Mouse (Mus musculus) forebrain, postnatal 0 days (tissue): ENCODE results near the gene Tes. TPM values are rescaled to one million over a fixed set of nuclear protein-coding genes. Genes with fewer than 3 reads are reported as not detected.
"Not testable (repeated sequence)": the region's sequence is repeated elsewhere in the genome, so short reads cannot be mapped to it uniquely, and the experiment has no call there.

Experiments
- ATAC-seq: fragments of 200-750 bp; cut with Nextera tagmentation; 2 replicates; pipeline ENCODE4 v1.8.0; 2017; ENCODE audit warnings: mild to moderate bottlenecking, moderate library complexity
- DNase-seq: peaks from one replicate; pipeline ENCODE4 v3.0.0-alpha.2; 2015
- H3K27ac ChIP-seq: fragments of 300-500 bp; sonication (generic); 2 replicates; pipeline ENCODE4 v1.5.1; 2014; ENCODE audit warnings: low read depth, mild to moderate bottlenecking, antibody characterized with exemption, low read length, moderate library complexity, mixed read lengths
- H3K27me3 ChIP-seq: fragments of 300-500 bp; sonication (generic); 2 replicates; pipeline ENCODE4 v1.6.1; 2014; ENCODE audit warnings: mild to moderate bottlenecking, low read length, mixed read lengths; ENCODE audit not compliant: insufficient read depth
- H3K36me3 ChIP-seq: fragments of 300-500 bp; sonication (generic); 2 replicates; pipeline ENCODE4 v1.6.1; 2014; ENCODE audit warnings: mild to moderate bottlenecking, moderate library complexity; ENCODE audit not compliant: insufficient read depth
- H3K4me1 ChIP-seq: fragments of 300-500 bp; sonication (generic); 2 replicates; pipeline ENCODE4 v1.6.1; 2014; ENCODE audit warnings: antibody characterized with exemption; ENCODE audit not compliant: insufficient read depth
- H3K4me2 ChIP-seq: fragments of 300-500 bp; sonication (generic); 2 replicates; pipeline ENCODE4 v1.6.1; 2014; ENCODE audit warnings: low read depth, mild to moderate bottlenecking, moderate library complexity
- H3K4me3 ChIP-seq: fragments of 300-500 bp; sonication (generic); 2 replicates; pipeline ENCODE4 v1.5.1; 2014; ENCODE audit warnings: low read depth, low read length, mixed read lengths
- H3K9ac ChIP-seq: fragments of 300-500 bp; sonication (generic); 2 replicates; pipeline ENCODE4 v1.6.1; 2014; ENCODE audit warnings: mild to moderate bottlenecking
- H3K9me3 ChIP-seq: fragments of 300-500 bp; sonication (generic); 2 replicates; pipeline ENCODE4 v1.6.1; 2016; ENCODE audit warnings: low read length
- CTCF ChIP-seq: sonication (generic); IDR thresholded peaks from 2 replicates; pipeline ENCODE4 v1.5.1; 2016; ENCODE audit warnings: antibody characterized with exemption, control low read depth, low read depth
- WGBS: fragments of 180-500 bp; shearing (Covaris S2); extraction: QIAGEN DNeasy Blood & Tissue Kit; methylation state at CpG from one replicate; pipeline ENCODE4 v1.1.7; 2014; 5-methylcytosine and 5-hydroxymethylcytosine counted together
- polyA plus RNA-seq: library from polyadenylated mRNA; unstranded; fragments of >200 nt; fragmentation: Nextera tagmentation; extraction: Ambion mirVana; gene quantifications from 2 replicates; pipeline ENCODE4 v1.2.1, GENCODE M21; 2015
- total RNA-seq: library from RNA; depleted of rRNA; stranded (reverse); fragments of >200 nt; gene quantifications from 2 replicates; pipeline ENCODE4 v1.2.3, GENCODE M21; 2014

The Tes gene
- total and polyA plus RNA-seq, 2 experiments from 2014 or later, result 22.0 to 31.8 TPM

DNA sequence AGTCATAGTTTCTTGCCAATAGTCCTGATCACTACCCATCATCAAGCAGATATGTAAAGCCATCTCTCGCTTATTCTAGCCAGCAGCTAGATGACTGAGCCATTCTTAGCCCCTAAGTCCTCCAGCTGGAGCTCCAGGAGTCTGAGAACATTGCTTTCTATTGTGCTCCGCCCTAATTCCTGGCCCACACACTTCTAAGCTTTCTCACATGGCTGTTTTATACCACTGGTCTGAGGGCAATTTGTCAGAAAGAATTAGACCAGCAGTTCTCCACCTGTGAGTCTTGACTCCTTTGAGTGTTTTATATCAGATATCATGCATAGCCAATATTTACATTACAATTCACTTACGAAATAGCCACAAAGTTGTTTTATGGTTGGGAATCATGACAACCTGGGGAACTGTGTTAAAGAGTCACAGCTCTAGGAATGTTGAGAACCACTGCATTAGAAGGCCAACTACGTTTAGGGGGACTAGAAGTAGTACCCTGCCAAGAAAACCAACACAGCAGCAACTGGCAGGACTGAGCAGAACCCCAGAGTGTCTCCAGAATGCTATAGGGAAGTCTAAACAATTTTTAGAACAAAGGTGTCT, 13.4 kb upstream of the Tes start:
- DNase-seq, result no peak
- Histone ChIP-seq H3K27me3 (no peaks in the 10 kb centered on the region), H3K27ac (no peak overlapping the region), H3K4me1 (no peaks in the 10 kb centered on the region), H3K36me3 (no peaks in the 10 kb centered on the region), H3K4me2 (no peak overlapping the region), H3K9ac (no peak overlapping the region), H3K4me3 (no peak overlapping the region), H3K9me3 (no peaks in the 10 kb centered on the region)
- TF ChIP-seq CTCF, result no peak
- no peak for ATAC-seq
- 78% methylated on average over 4 of the region's 4 CpGs for WGBS

DNA sequence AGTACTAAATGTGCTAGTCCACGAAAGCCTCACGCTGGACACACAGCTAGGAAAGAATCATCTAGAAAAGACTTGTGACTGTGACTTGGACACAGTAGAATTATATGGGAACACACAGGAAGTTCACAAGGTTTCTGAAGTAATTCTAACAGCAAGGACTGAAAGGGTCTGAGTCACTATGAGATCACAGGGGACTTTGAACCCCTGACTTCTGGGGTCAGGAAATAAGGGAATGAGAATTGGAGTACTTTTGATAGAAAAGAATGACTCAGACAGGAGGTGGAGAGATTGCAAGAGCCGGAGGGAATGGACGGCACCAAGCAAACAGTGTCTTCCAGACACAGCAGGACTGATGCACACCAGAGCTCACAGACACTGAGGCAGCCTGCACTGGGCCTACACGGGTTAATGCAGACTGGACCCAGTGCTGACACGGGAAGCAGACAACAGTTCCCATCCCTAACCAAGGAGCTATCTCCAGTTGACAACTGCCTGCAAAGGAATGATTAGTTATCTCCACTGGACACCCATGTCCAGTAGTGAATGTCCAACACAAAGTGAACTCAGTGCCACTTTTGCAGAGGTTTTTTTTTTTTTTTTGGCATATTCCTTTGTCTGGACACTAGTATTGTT, 11.8 kb upstream of the Tes start:
- DNase-seq (no peak), ATAC-seq (no peak)
- Histone ChIP-seq H3K4me2 (no peak overlapping the region), H3K27ac (no peak overlapping the region), H3K4me1 (no peaks in the 10 kb centered on the region), H3K36me3 (no peaks in the 10 kb centered on the region), H3K4me3 (no peak overlapping the region), H3K9ac (no peak overlapping the region), H3K9me3 (no peaks in the 10 kb centered on the region), H3K27me3 (no peaks in the 10 kb centered on the region)
- WGBS, result 81% methylated on average over 6 of the region's 6 CpGs
- TF ChIP-seq CTCF, result no peak

DNA sequence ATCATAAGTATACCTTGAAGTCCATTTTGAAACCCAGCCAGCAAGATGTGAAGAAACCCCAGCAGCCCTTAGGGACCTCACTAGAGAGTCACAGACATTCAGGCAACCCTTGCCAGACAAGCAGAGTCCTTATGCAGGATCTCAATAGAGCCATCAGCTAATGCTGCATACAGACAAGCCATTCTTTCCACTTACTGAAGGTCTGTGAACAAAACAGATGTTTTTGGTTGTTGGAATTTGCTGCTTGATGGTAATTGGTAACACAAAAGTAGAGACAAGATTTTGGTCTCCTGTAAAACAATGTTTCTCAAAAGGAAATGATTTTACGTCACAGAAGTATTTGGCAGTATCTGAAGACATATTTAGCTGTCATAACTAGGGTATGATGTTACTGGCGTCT, 10.2 kb upstream of the Tes start:
- Histone ChIP-seq H3K4me2 (no peak overlapping the region), H3K9me3 (no peaks in the 10 kb centered on the region), H3K4me3 (no peak overlapping the region), H3K9ac (no peak overlapping the region), H3K27ac (no peak overlapping the region), H3K36me3 (no peaks in the 10 kb centered on the region), H3K4me1 (no peaks in the 10 kb centered on the region), H3K27me3 (no peaks in the 10 kb centered on the region)
- no peak for TF ChIP-seq CTCF
- DNase-seq (no peak), ATAC-seq (no peak)
- 77% methylated on average over 2 of the region's 2 CpGs for WGBS

DNA sequence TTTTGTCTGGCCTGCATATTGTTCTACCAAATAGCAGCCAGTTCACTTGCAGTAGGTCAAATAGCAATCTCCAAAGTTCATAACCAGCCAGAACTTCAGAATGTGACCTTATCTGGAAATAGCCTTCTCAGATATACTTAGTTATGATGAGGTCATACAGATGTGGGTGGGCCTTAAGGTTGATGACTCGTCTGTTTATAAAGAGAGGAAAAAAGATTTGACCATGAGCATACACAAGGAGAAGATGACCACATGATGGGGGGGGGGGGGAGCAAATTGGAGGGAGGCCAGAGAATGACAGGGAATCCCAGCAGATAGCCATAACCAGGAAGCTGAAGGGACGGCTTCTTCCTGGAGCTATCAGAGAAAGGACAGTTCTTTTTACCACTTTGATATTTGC, 9.3 kb upstream of the Tes start:
- TF ChIP-seq CTCF, result no peak
- H3K9me3 ChIP-seq, result no peaks in the 10 kb centered on the region
- no peak overlapping the region for H3K4me3 ChIP-seq
- no peak overlapping the region for H3K4me2 ChIP-seq
- no peak overlapping the region for H3K27ac ChIP-seq
- H3K27me3 ChIP-seq, result no peaks in the 10 kb centered on the region
- no peak for DNase-seq
- 67% methylated on average over 2 of the region's 2 CpGs for WGBS
- no peaks in the 10 kb centered on the region for H3K4me1 ChIP-seq
- no peak for ATAC-seq
- no peak overlapping the region for H3K9ac ChIP-seq
- no peaks in the 10 kb centered on the region for H3K36me3 ChIP-seq

DNA sequence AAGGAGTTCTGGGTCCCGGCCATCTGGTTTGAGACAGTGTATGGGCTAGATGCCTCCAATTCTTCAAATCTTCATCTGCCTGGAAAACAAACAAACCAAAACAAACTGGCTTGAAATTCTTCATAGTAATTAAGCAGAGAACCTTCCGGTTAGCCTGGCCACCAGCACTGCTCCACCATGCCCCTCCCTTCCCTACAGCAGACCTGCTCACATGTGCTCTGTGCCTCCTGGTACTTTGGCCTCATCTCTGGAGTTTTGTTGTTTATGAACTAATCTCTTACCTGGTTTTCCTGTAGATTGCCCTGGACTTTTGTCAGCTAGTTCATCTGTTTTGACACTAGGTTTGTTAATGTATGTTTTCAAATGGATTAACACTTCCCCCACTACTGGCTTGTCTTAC, 5.4 kb upstream of the Tes start:
- Histone ChIP-seq H3K27me3 (no peaks in the 10 kb centered on the region), H3K36me3 (no peaks in the 10 kb centered on the region), H3K4me2 (no peak overlapping the region), H3K9me3 (no peaks in the 10 kb centered on the region), H3K4me1 (no peaks in the 10 kb centered on the region), H3K27ac (no peak overlapping the region), H3K9ac (no peak overlapping the region), H3K4me3 (no peak overlapping the region)
- no peak for TF ChIP-seq CTCF
- ATAC-seq (no peak), DNase-seq (no peak)
- WGBS, result 73% methylated on average over 2 of the region's 2 CpGs

DNA sequence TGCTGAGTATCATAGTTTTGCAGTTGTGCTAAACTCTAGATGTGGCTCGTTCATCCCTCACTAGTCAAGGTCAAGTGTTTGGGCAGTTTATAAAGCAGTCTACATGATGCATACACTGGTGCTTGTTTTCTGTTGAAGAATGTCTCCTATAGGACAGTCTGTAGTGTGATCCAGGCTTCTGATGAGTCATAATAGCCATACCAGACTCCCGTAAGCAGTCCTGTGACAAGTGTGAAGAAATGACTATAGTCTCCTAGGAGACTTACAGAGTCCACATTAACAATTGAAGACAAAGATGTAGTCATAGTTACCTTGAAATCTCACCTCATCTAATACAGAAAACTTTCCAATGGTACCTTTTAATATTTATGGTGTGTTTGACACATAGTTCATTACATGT, 4.8 kb upstream of the Tes start:
- TF ChIP-seq CTCF, result no peak
- H3K9ac ChIP-seq, result no peak overlapping the region
- ATAC-seq, result no peak
- no peak overlapping the region for H3K4me3 ChIP-seq
- no peak for DNase-seq
- 96% methylated on average over 2 of the region's 2 CpGs for WGBS
- H3K27me3 ChIP-seq, result no peaks in the 10 kb centered on the region
- no peak overlapping the region for H3K27ac ChIP-seq
- no peaks in the 10 kb centered on the region for H3K36me3 ChIP-seq
- H3K4me2 ChIP-seq, result no peak overlapping the region
- H3K4me1 ChIP-seq, result no peaks in the 10 kb centered on the region
- no peaks in the 10 kb centered on the region for H3K9me3 ChIP-seq

DNA sequence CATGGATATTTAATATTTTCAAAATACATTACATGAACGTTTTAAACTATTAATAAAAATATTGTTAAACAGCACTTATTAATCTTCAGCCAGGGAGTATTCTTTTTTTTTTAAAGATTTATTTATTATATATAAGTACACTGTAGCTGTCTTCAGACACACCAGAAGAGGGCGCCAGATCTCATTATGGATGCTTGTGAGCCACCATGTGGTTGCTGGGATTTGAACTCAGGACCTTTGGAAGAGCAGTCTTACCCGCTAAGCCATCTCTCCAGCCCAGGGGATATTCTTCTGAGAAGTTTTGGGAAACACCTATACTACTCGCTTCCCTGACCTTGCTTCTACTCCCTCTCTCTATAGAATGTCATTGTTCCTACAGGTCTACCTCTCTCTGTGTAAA, 3.1 kb upstream of the Tes start:
- WGBS, result 93% methylated on average over 4 of the region's 4 CpGs
- H3K36me3 ChIP-seq, H3K4me2 ChIP-seq, H3K27me3 ChIP-seq, H3K27ac ChIP-seq, H3K9me3 ChIP-seq, ATAC-seq, DNase-seq, H3K9ac ChIP-seq, H3K4me1 ChIP-seq, H3K4me3 ChIP-seq: not testable (repeated sequence)
